Mouse (Mus musculus) ZHBTc4 (cell line): ENCODE measurements at regions not wholly inside any gene's neighbourhood (a gene's known extent, or its start where the extent isn't known, plus 50 kb on each side); places are given as distances from the start of the nearest gene placed in this dataset.
"Not testable (repeated sequence)": the region's sequence is repeated elsewhere in the genome, so short reads cannot be mapped to it uniquely, and the experiment has no call there.

Source experiments
- DNase-seq: peaks from one replicate; pipeline ENCODE4 v3.0.0-alpha.2; 2011; ENCODE audit warnings: low read depth, low spot score

DNA sequence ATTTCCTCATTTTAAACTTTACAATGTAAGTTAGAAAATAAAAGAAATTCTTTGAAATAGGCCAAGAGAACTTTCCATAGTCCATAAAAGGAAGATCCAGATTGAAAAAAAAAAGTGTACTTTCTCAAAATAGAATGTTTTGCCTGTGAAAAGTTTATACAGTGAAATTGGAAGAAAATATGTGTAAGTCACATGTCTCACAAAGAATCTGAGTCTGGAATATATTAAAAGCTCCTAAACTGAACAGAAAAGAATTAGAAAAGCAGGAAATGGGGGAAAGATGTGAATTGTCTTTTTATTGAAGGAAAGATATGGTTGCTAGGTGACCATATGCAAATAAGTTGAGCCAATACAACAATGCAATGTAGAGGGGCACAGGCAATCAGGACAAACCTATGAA, 197.7 kb upstream of the Gm20594 start:
- no peak for DNase-seq

DNA sequence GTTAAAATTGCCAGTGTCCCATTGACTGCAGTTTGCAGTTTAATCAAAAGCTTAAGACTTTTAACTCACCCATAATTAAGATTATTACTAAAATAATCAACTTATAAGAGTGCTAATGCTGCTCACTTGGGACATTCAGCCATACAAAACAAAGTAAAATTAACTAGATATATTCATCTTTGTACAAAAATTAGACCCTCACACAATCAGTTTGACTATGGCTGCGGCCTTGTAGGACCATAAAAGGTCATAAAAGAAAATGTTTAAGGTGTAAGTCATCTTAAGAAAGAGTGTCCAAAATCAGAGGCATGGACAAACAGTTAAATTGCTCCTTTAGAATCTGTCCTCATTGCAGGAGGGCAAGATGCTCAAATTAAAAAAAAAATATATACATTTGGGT, 186.0 kb upstream of the Gm20594 start:
- DNase-seq, result not testable (repeated sequence)

DNA sequence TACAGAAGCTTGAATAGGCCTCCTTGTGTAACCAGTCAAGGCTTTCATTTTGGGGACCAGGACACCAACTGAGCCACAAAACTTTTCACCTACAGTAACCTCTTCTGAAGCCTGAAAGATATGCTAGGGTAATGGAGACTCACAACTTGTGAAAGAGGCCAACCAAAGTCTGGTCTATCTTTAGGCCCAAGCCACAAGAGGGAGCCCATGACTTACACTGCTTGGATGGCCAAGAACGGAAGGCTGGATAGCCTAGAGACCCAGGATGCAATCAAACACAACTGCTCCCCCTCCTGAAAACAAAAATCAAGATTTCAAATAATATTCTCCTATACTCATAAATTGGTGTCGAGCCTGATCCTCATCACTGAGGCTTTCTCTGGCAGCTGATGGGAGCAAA, 166.4 kb upstream of the Gm20594 start:
- peak; percentile 9 for DNase-seq
